Mouse (Mus musculus) intestine, embryonic 14.5 days (tissue): ENCODE data around the gene Ptchd4. TPM values are rescaled to one million over a fixed set of nuclear protein-coding genes. Genes with fewer than 3 reads are reported as not detected.

ENCODE experiments used
- ATAC-seq: fragments of 200-750 bp; cut with Nextera tagmentation; replicated peaks from 2 replicates; pipeline ENCODE4 v1.8.0; 2017; ENCODE audit warnings: low read depth, moderate number of reproducible peaks, moderate TSS enrichment, moderate library complexity; ENCODE audit not compliant: low FRiP score, low TSS enrichment
- DNase-seq: peaks from one replicate; pipeline ENCODE4 v3.0.0-alpha.2; 2018; ENCODE audit warnings: low spot score
- H3K27ac ChIP-seq: fragments of 300-500 bp; sonication (generic); 2 replicates; pipeline ENCODE4 v1.5.1; 2014; ENCODE audit warnings: low read depth, mild to moderate bottlenecking, control low read depth
- H3K27me3 ChIP-seq: fragments of 300-500 bp; sonication (generic); replicated peaks from 2 replicates; pipeline ENCODE4 v1.6.1; 2014; ENCODE audit warnings: low read length, control low read depth; ENCODE audit not compliant: control insufficient read depth, insufficient read depth
- H3K36me3 ChIP-seq: fragments of 300-500 bp; sonication (generic); 2 replicates; pipeline ENCODE4 v1.6.1; 2014; ENCODE audit warnings: low read length, control low read depth; ENCODE audit not compliant: control insufficient read depth, insufficient read depth
- H3K4me1 ChIP-seq: fragments of 300-500 bp; sonication (generic); replicated peaks from 2 replicates; pipeline ENCODE4 v1.6.1; 2014; ENCODE audit warnings: low read length, control low read depth, mixed read lengths; ENCODE audit not compliant: control insufficient read depth, insufficient read depth
- H3K4me2 ChIP-seq: fragments of 300-500 bp; sonication (generic); 2 replicates; pipeline ENCODE4 v1.6.1; 2014; ENCODE audit warnings: low read length
- H3K4me3 ChIP-seq: fragments of 300-500 bp; sonication (generic); 2 replicates; pipeline ENCODE4 v1.5.1; 2014; ENCODE audit warnings: low read depth, low read length, control low read depth, mixed read lengths
- H3K9ac ChIP-seq: fragments of 300-500 bp; sonication (generic); 2 replicates; pipeline ENCODE4 v1.6.1; 2014; ENCODE audit warnings: mild to moderate bottlenecking, low read length
- H3K9me3 ChIP-seq: fragments of 300-500 bp; sonication (generic); 2 replicates; pipeline ENCODE4 v1.6.1; 2016; ENCODE audit warnings: low read length, control low read depth; ENCODE audit not compliant: control insufficient read depth
- WGBS: fragments of 180-500 bp; shearing (Covaris S2); extraction: QIAGEN DNeasy Blood & Tissue Kit; methylation state at CpG from one replicate; pipeline ENCODE4 v1.1.7; 2014; 5-methylcytosine and 5-hydroxymethylcytosine counted together
- polyA plus RNA-seq: library from polyadenylated mRNA; unstranded; fragments of >200 nt; fragmentation: Nextera tagmentation; extraction: Ambion mirVana; gene quantifications from 2 replicates; pipeline ENCODE4 v1.2.1, GENCODE M21; 2014

The Ptchd4 gene
- polyA plus RNA-seq, 1 experiment from 2014 or later, result 0.22 TPM

- Histone ChIP-seq H3K9me3 (0 out of 2 replicates have a peak, but pooled peaks cover 1% of the 10 kb centered on the region), H3K4me1 (no peaks in the 10 kb centered on the region), H3K4me3 (no peak overlapping the region), H3K27ac (no peak overlapping the region), H3K36me3 (no peaks in the 10 kb centered on the region), H3K4me2 (no peak overlapping the region), H3K9ac (no peak overlapping the region), H3K27me3 (no peaks in the 10 kb centered on the region)
- DNase-seq (no peak), ATAC-seq (no peak)
- 64% methylated on average over 2 of the region's 2 CpGs for WGBS
These were observed 140.7 kb downstream of the Ptchd4 start for GRCm38 (mm10) chr17:42456441-42456840.

GRCm38 (mm10) chr17:42462726-42463125, 147.0 kb downstream of the Ptchd4 start:
- Histone ChIP-seq H3K27ac (no peak overlapping the region), H3K4me1 (no peaks in the 10 kb centered on the region), H3K9me3 (0 out of 2 replicates have a peak, but pooled peaks cover 4% of the 10 kb centered on the region), H3K4me3 (no peak overlapping the region), H3K4me2 (no peak overlapping the region), H3K9ac (no peak overlapping the region), H3K27me3 (no peaks in the 10 kb centered on the region), H3K36me3 (no peaks in the 10 kb centered on the region)
- DNase-seq (no peak), ATAC-seq (no peak)

GRCm38 (mm10) chr17:42480173-42480991, 164.6 kb downstream of the Ptchd4 start:
- H3K9me3 ChIP-seq, result no peaks in the 10 kb centered on the region
- H3K27me3 ChIP-seq, result no peaks in the 10 kb centered on the region
- 82% methylated on average over 5 of the region's 5 CpGs for WGBS
- DNase-seq (no peak), ATAC-seq (no peak)
- H3K4me1 ChIP-seq, result no peaks in the 10 kb centered on the region
- H3K36me3 ChIP-seq, result no peaks in the 10 kb centered on the region
- no peak overlapping the region for H3K4me2 ChIP-seq
- H3K9ac ChIP-seq, result no peak overlapping the region
- no peak overlapping the region for H3K27ac ChIP-seq
- no peak overlapping the region for H3K4me3 ChIP-seq

GRCm38 (mm10) chr17:42509356-42510262, 193.9 kb downstream of the Ptchd4 start:
- Histone ChIP-seq H3K36me3 (no peaks in the 10 kb centered on the region), H3K27ac (no peak overlapping the region), H3K9ac (no peak overlapping the region), H3K4me1 (no peaks in the 10 kb centered on the region), H3K4me2 (no peak overlapping the region), H3K4me3 (no peak overlapping the region), H3K27me3 (no peaks in the 10 kb centered on the region), H3K9me3 (no peaks in the 10 kb centered on the region)
- 79% methylated on average over 9 of the region's 9 CpGs for WGBS
- no peak for DNase-seq
- no peak for ATAC-seq

GRCm38 (mm10) chr17:42530147-42530546, 214.4 kb downstream of the Ptchd4 start:
- H3K27ac ChIP-seq, result no peak overlapping the region
- H3K4me1 ChIP-seq, result no peaks in the 10 kb centered on the region
- H3K27me3 ChIP-seq, result no peaks in the 10 kb centered on the region
- ATAC-seq, result no peak
- no peaks in the 10 kb centered on the region for H3K9me3 ChIP-seq
- 75% methylated on average over 5 of the region's 5 CpGs for WGBS
- H3K4me2 ChIP-seq, result no peak overlapping the region
- H3K9ac ChIP-seq, result no peak overlapping the region
- no peak for DNase-seq
- H3K4me3 ChIP-seq, result no peak overlapping the region
- H3K36me3 ChIP-seq, result no peaks in the 10 kb centered on the region

- Histone ChIP-seq H3K4me1 (no peaks in the 10 kb centered on the region), H3K9ac (no peak overlapping the region), H3K4me3 (no peak overlapping the region), H3K9me3 (no peaks in the 10 kb centered on the region), H3K27ac (no peak overlapping the region), H3K36me3 (no peaks in the 10 kb centered on the region), H3K4me2 (no peak overlapping the region), H3K27me3 (no peaks in the 10 kb centered on the region)
- WGBS, result 90% methylated on average over 2 of the region's 2 CpGs
- ATAC-seq (no peak), DNase-seq (no peak)
These were observed 233.8 kb downstream of the Ptchd4 start for GRCm38 (mm10) chr17:42549578-42549977.
